Mouse (Mus musculus): ENCODE measurements at regions not wholly inside any gene's neighbourhood (a gene's known extent, or its start where the extent isn't known, plus 50 kb on each side); places are given as distances from the start of the nearest gene placed in this dataset.
A peak's percentile ranks its signal among the peaks of the same experiment; 100 is the strongest.

DNA sequence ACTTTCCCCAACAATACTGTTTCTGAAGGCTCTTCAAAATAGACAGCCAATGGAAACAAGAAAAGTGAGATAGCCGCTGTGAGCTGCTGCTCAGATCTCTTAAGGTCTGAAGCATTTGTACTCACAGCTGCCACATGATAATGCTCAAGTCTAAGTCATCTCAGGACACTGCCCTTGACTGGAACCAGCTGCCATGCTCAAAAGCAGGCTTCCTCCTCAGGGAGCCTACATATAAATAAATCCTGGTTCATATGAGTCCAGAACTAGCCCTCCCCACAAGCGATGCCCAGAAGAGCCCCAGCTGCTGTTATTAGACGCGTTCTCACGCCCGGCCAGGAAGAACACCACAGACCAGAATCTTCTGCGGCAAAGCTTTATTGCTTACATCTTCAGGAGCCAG is 304.9 kb upstream of the Negr1 start:
- WGBS, result 96% methylated on average over 7 of the region's 7 CpGs
- no peak overlapping the region for H3K9ac ChIP-seq (replicated peaks; ENCODE audit: low read depth, low read length)

DNA sequence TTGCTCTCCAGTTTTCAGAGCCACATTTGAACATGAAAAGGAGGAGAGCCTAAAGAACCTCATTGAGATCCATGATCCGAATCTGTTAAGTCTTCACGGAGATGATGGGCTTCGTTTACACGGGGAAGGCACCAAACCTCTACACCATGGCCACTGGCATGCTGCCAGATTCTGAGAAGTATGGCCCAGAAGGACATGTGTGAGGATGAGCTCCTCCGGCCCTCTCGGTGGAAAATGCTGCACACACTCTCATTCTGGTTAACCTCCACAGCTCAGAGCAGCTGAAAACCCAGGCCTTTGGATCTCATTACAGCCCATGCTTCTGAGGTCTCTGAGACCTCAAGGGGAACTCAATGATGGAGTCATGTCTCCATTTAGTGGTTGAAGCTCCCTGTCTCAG is 296.9 kb upstream of the Negr1 start:
- no peak overlapping the region for H3K4me2 ChIP-seq (ENCODE audit: low read length)
- no peaks in the 10 kb centered on the region for H3K9me3 ChIP-seq (ENCODE audit: control insufficient read depth, low read length)
- no peaks in the 10 kb centered on the region for H3K4me1 ChIP-seq (replicated peaks; ENCODE audit: control insufficient read depth, insufficient read depth, low read length)
- H3K4me3 ChIP-seq (replicated peaks; ENCODE audit: low read length), result no peak overlapping the region
- H3K27me3 ChIP-seq (replicated peaks; ENCODE audit: control insufficient read depth, insufficient read depth, low read length), result no peaks in the 10 kb centered on the region
- H3K36me3 ChIP-seq (ENCODE audit: control insufficient read depth, insufficient read depth), result no peaks in the 10 kb centered on the region
- ATAC-seq, result no peak
- H3K27ac ChIP-seq (ENCODE audit: low read length), result no peak overlapping the region
- H3K9ac ChIP-seq (replicated peaks; ENCODE audit: low read depth, low read length), result no peak overlapping the region
- 96% methylated on average over 6 of the region's 6 CpGs for WGBS

More for the DNA sequence above, 304.9 kb upstream of the Negr1 start:
- no peaks in the 10 kb centered on the region for H3K36me3 ChIP-seq (ENCODE audit: control insufficient read depth, insufficient read depth)
- ATAC-seq, result no peak
- H3K4me1 ChIP-seq (replicated peaks; ENCODE audit: control insufficient read depth, insufficient read depth, low read length), result peaks cover 6% of the 10 kb centered on the region; the same call in 1 of the 2 replicates
- H3K27me3 ChIP-seq (replicated peaks; ENCODE audit: control insufficient read depth, insufficient read depth, low read length), result no peaks in the 10 kb centered on the region
- no peaks in the 10 kb centered on the region for H3K9me3 ChIP-seq (ENCODE audit: control insufficient read depth, low read length)
- no peak overlapping the region for H3K27ac ChIP-seq (ENCODE audit: low read length)
- no peak overlapping the region for H3K4me2 ChIP-seq (ENCODE audit: low read length)
- no peak overlapping the region for H3K4me3 ChIP-seq (replicated peaks; ENCODE audit: low read length)

DNA sequence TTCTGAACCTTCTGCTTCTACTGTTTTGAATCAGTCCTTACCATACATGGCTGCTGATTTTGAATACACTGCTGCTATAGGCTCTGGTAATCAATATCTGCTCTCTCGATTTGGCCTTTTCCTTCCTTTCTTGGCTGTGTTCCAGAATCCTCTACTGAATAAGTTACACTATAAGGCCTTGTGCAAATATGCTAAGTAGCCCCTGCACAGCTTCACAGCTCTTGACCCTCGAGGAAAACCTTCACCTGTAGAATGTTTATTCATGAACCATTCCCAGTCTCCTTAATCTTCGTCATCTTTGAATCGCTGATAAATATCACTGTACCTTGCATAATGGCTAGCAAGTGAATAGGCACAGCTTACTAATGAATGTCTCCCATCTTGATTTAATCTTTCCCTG is 293.9 kb upstream of the Negr1 start:
- Histone ChIP-seq H3K27ac (ENCODE audit: low read length) (no peak overlapping the region), H3K9ac (replicated peaks; ENCODE audit: low read depth, low read length) (no peak overlapping the region), H3K4me2 (ENCODE audit: low read length) (no peak overlapping the region), H3K4me1 (replicated peaks; ENCODE audit: control insufficient read depth, insufficient read depth, low read length) (no peaks in the 10 kb centered on the region), H3K27me3 (replicated peaks; ENCODE audit: control insufficient read depth, insufficient read depth, low read length) (no peaks in the 10 kb centered on the region), H3K9me3 (ENCODE audit: control insufficient read depth, low read length) (no peaks in the 10 kb centered on the region), H3K36me3 (ENCODE audit: control insufficient read depth, insufficient read depth) (no peaks in the 10 kb centered on the region), H3K4me3 (replicated peaks; ENCODE audit: low read length) (no peak overlapping the region)
- ATAC-seq, result no peak
- 29% methylated on average over 4 of the region's 4 CpGs for WGBS

DNA sequence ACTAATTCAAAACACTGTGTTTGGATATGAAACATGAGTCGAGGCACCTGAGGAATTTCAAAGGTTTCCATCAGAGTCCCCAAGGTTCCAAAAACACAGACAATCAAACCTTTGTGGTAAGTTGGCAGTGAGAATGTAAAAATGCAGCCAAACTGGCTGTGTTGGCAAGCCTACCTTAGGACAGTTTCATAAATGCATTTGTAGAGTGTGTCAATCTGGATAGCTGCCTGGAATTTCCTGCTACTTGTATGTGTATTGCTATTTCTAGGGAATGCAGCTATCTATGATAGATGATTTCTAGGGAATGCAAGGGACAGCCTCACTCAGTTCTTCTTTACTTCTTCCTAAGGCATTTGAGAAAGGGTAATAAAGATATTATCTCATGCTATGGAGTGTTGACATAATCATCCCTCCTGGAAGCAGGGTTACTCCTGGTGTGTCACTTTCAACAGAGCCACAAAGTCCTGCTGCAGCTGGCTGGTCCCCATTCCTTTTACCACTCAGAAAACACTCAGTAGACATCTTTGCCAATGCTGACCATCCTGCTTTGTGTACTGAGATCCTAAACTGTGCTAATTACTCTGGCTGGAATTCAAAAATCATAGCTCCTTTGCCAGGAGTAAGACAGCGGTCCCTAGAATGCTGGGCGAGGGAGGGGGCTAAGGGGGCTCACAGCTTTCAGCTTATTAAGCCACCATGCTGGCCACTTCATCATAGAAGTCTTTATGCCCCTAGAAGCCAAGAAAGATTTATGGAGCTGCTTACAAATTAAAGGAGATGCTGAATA is 261.4 kb upstream of the Negr1 start:
- H3K36me3 ChIP-seq (ENCODE audit: control insufficient read depth, insufficient read depth), result no peaks in the 10 kb centered on the region
- 16% methylated on average over 3 of the region's 3 CpGs for WGBS
- ATAC-seq, result peak; percentile 87
- H3K27me3 ChIP-seq (replicated peaks; ENCODE audit: control insufficient read depth, insufficient read depth, low read length), result no peaks in the 10 kb centered on the region
- H3K9ac ChIP-seq (replicated peaks; ENCODE audit: low read depth, low read length), result no peak overlapping the region
- H3K9me3 ChIP-seq (ENCODE audit: control insufficient read depth, low read length), result no peaks in the 10 kb centered on the region
- no peak overlapping the region for H3K4me2 ChIP-seq (ENCODE audit: low read length)
- no peak overlapping the region for H3K4me3 ChIP-seq (replicated peaks; ENCODE audit: low read length)
- H3K27ac ChIP-seq (ENCODE audit: low read length), result peak overlapping the region; percentile 8; the same call in 1 of the 2 replicates
- H3K4me1 ChIP-seq (replicated peaks; ENCODE audit: control insufficient read depth, insufficient read depth, low read length), result peaks cover 14% of the 10 kb centered on the region

DNA sequence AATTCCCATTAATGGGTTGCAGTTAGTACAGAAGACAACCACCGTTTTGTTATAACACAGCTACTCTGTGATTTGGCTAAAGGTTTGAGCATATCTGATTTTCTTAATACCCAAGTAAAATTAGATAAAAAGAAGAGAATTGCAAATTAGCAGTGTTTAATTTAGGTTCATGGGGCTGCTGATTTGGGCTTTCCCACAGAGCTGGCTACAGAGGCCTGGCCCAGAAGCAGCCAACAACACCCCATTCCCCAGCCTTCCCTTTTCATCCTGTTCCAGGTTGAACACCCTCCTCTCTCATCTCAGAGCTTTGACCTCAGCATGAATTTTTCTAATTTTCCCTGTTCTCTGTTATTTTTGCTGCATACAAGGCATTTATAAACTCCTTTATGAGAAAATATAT is 260.3 kb upstream of the Negr1 start:
- peaks cover 17% of the 10 kb centered on the region for H3K4me1 ChIP-seq (replicated peaks; ENCODE audit: control insufficient read depth, insufficient read depth, low read length)
- WGBS, result 30% methylated on average over 1 of the region's 1 CpGs
- ATAC-seq, result peak; percentile 72

DNA sequence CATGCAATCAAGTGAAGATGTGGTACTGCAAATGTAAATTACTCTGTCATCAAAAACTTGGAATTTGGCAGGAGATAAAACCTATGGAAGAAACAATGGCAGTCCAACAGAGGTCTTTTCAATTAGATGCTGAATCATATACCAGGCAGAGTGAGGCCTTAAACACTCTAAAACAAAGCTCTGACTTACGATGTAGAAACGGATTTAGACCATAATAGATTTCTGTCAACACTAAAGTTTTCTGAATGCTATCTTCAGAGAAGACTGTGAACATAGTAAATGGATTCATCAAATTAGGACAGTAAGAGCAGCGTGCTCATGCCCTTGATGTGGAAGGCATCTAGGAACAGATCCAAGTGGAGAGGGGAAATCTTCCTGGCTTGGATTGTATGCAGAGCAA is 259.8 kb upstream of the Negr1 start:
- no peaks in the 10 kb centered on the region for H3K27me3 ChIP-seq (replicated peaks; ENCODE audit: control insufficient read depth, insufficient read depth, low read length)
- ATAC-seq, result peak; percentile 37
- H3K4me2 ChIP-seq (ENCODE audit: low read length), result no peak overlapping the region

More for the DNA sequence above, 260.3 kb upstream of the Negr1 start:
- Histone ChIP-seq H3K27me3 (replicated peaks; ENCODE audit: control insufficient read depth, insufficient read depth, low read length) (no peaks in the 10 kb centered on the region), H3K27ac (ENCODE audit: low read length) (no peak overlapping the region), H3K4me2 (ENCODE audit: low read length) (no peak overlapping the region), H3K4me3 (replicated peaks; ENCODE audit: low read length) (no peak overlapping the region), H3K9ac (replicated peaks; ENCODE audit: low read depth, low read length) (no peak overlapping the region), H3K9me3 (ENCODE audit: control insufficient read depth, low read length) (no peaks in the 10 kb centered on the region), H3K36me3 (ENCODE audit: control insufficient read depth, insufficient read depth) (no peaks in the 10 kb centered on the region)

DNA sequence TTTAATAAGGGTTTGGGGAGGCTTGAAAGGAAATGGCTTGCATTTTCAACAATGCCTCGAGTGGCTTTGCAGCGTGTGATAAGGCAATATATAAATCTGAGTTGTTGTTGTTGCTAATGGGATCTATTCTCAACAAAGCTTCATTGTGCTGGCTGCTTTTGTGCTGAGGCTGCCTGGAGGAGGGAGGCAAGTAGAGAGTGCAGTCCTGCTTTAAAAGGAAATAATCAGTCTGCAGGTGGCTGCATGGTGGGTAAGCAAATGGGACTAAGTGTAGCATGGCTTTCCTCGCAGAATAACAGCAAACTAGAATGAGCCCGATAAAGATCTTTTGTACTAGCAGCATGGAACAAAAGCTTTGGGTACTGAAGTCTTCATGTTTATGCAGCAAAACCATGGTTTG is 257.4 kb upstream of the Negr1 start:
- no peaks in the 10 kb centered on the region for H3K36me3 ChIP-seq (ENCODE audit: control insufficient read depth, insufficient read depth)
- peaks cover 17% of the 10 kb centered on the region for H3K4me1 ChIP-seq (replicated peaks; ENCODE audit: control insufficient read depth, insufficient read depth, low read length)
- WGBS, result 5% methylated on average over 4 of the region's 4 CpGs
- no peak overlapping the region for H3K4me2 ChIP-seq (ENCODE audit: low read length)
- no peaks in the 10 kb centered on the region for H3K9me3 ChIP-seq (ENCODE audit: control insufficient read depth, low read length)
- no peak for ATAC-seq
- H3K27me3 ChIP-seq (replicated peaks; ENCODE audit: control insufficient read depth, insufficient read depth, low read length), result no peaks in the 10 kb centered on the region
- H3K27ac ChIP-seq (ENCODE audit: low read length), result no peak overlapping the region
- H3K4me3 ChIP-seq (replicated peaks; ENCODE audit: low read length), result no peak overlapping the region
- H3K9ac ChIP-seq (replicated peaks; ENCODE audit: low read depth, low read length), result no peak overlapping the region

More for the DNA sequence above, 259.8 kb upstream of the Negr1 start:
- WGBS, result 25% methylated on average over 3 of the region's 3 CpGs
- Histone ChIP-seq H3K27ac (ENCODE audit: low read length) (no peak overlapping the region), H3K9ac (replicated peaks; ENCODE audit: low read depth, low read length) (no peak overlapping the region), H3K4me1 (replicated peaks; ENCODE audit: control insufficient read depth, insufficient read depth, low read length) (peaks cover 17% of the 10 kb centered on the region), H3K9me3 (ENCODE audit: control insufficient read depth, low read length) (no peaks in the 10 kb centered on the region), H3K4me3 (replicated peaks; ENCODE audit: low read length) (no peak overlapping the region), H3K36me3 (ENCODE audit: control insufficient read depth, insufficient read depth) (no peaks in the 10 kb centered on the region)

DNA sequence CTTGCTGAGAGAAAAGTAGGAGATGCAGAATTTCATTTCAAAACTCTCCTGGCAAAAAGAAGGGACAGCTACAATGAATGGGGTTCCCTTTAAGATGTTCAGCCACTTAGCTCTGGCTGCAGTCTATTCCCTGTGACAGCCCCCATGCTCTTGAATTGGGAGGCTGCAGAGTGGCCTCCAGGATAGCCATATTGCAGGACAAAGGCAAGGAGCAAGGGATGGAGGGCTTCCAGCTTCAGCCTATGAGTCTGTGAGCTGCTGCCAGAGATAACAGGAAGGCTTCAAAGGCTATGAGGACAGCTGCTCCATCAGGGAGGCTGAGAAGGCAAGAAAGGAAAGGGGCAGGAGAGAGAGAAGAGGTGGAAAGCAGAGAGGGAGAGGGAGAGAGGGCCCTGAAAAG is 256.5 kb upstream of the Negr1 start:
- Histone ChIP-seq H3K27me3 (replicated peaks; ENCODE audit: control insufficient read depth, insufficient read depth, low read length) (no peaks in the 10 kb centered on the region), H3K27ac (ENCODE audit: low read length) (no peak overlapping the region), H3K9ac (replicated peaks; ENCODE audit: low read depth, low read length) (no peak overlapping the region), H3K4me3 (replicated peaks; ENCODE audit: low read length) (no peak overlapping the region), H3K36me3 (ENCODE audit: control insufficient read depth, insufficient read depth) (no peaks in the 10 kb centered on the region), H3K4me2 (ENCODE audit: low read length) (no peak overlapping the region), H3K9me3 (ENCODE audit: control insufficient read depth, low read length) (no peaks in the 10 kb centered on the region), H3K4me1 (replicated peaks; ENCODE audit: control insufficient read depth, insufficient read depth, low read length) (peaks cover 14% of the 10 kb centered on the region)
- 0 out of 2 replicates have a peak, but pooled peaks have one; percentile 13 for ATAC-seq

DNA sequence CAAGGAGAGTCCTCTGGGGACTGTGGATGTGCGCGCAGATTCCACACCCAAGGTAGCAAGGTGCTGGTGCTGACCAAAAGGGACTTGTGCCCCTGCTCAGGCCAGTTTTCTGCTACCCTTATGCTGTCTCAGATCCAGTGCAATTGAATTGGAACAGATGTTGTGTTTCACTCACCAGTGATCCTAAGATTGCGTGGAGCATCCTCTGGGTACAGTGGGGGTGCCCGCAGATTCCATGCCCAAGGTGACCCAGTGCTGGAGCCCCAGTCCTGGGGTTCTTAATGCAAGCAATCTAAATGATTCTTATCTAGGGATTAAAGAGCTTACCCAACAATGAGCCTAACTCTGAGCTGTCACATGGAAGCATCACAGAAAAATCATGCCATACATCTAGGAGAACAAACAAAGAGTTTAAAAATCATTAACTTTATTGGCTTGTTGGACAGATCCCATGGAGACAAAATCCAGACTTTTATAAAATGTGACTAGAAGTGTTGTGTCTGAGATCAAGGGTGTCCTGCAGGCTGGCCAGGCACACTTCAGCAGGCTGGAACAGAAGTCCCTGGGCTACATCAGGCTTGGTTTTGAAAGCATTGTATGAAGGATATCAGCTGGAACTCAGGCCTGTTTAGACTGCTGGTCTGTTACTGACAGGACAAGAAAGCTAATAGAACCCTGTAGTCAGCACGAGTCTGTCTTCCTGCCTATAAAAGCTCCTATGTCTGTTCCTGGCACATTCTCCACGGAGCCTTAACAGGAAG is 226.4 kb upstream of the Negr1 start:
- H3K9ac ChIP-seq (replicated peaks; ENCODE audit: low read depth, low read length), result no peak overlapping the region
- no peak for ATAC-seq
- H3K36me3 ChIP-seq (ENCODE audit: control insufficient read depth, insufficient read depth), result no peaks in the 10 kb centered on the region
- H3K9me3 ChIP-seq (ENCODE audit: control insufficient read depth, low read length), result no peaks in the 10 kb centered on the region
- 70% methylated on average over 6 of the region's 6 CpGs for WGBS
- H3K4me1 ChIP-seq (replicated peaks; ENCODE audit: control insufficient read depth, insufficient read depth, low read length), result no peaks in the 10 kb centered on the region
- H3K27me3 ChIP-seq (replicated peaks; ENCODE audit: control insufficient read depth, insufficient read depth, low read length), result no peaks in the 10 kb centered on the region
- no peak overlapping the region for H3K4me3 ChIP-seq (replicated peaks; ENCODE audit: low read length)
- no peak overlapping the region for H3K4me2 ChIP-seq (ENCODE audit: low read length)
- H3K27ac ChIP-seq (ENCODE audit: low read length), result no peak overlapping the region
